Mouse (Mus musculus) midbrain, embryonic 16.5 days (tissue): ENCODE measurements at regions not wholly inside any gene's neighbourhood (a gene's known extent, or its start where the extent isn't known, plus 50 kb on each side); places are given as distances from the start of the nearest gene placed in this dataset.

Source experiments
- ATAC-seq: fragments of 200-750 bp; cut with Nextera tagmentation; 2 replicates; pipeline ENCODE4 v1.8.0; 2017; ENCODE audit warnings: moderate TSS enrichment
- H3K27ac ChIP-seq: fragments of 300-500 bp; sonication (generic); 2 replicates; pipeline ENCODE4 v1.5.1; 2014; ENCODE audit warnings: mild to moderate bottlenecking, low read length, mixed read lengths
- H3K27me3 ChIP-seq: fragments of 300-500 bp; sonication (generic); 2 replicates; pipeline ENCODE4 v1.6.1; 2014; ENCODE audit warnings: low read depth, low read length, mixed read lengths; ENCODE audit not compliant: control insufficient read depth, insufficient read depth
- H3K36me3 ChIP-seq: fragments of 300-500 bp; sonication (generic); 2 replicates; pipeline ENCODE4 v1.6.1; 2014; ENCODE audit warnings: mild to moderate bottlenecking, low read length, moderate library complexity, mixed read lengths; ENCODE audit not compliant: control insufficient read depth, insufficient read depth
- H3K4me1 ChIP-seq: fragments of 300-500 bp; sonication (generic); 2 replicates; pipeline ENCODE4 v1.6.1; 2014; ENCODE audit warnings: mild to moderate bottlenecking, low read length, mixed read lengths; ENCODE audit not compliant: control insufficient read depth, insufficient read depth
- H3K4me2 ChIP-seq: fragments of 300-500 bp; sonication (generic); 2 replicates; pipeline ENCODE4 v1.6.1; 2014; ENCODE audit warnings: mild to moderate bottlenecking, low read length, mixed read lengths
- H3K4me3 ChIP-seq: fragments of 300-500 bp; sonication (generic); 2 replicates; pipeline ENCODE4 v1.5.1; 2014; ENCODE audit warnings: low read depth, mild to moderate bottlenecking, low read length, moderate library complexity, mixed read lengths
- H3K9ac ChIP-seq: fragments of 300-500 bp; sonication (generic); 2 replicates; pipeline ENCODE4 v1.6.1; 2014; ENCODE audit warnings: low read depth, low read length, mixed read lengths
- H3K9me3 ChIP-seq: fragments of 300-500 bp; sonication (generic); replicated peaks from 2 replicates; pipeline ENCODE4 v1.6.1; 2014; ENCODE audit warnings: mild to moderate bottlenecking, low read length, mixed read lengths; ENCODE audit not compliant: control insufficient read depth, poor library complexity, severe bottlenecking
- WGBS: fragments of 180-500 bp; shearing (Covaris S2); extraction: QIAGEN DNeasy Blood & Tissue Kit; methylation state at CpG from one replicate; pipeline ENCODE4 v1.1.7; 2014; 5-methylcytosine and 5-hydroxymethylcytosine counted together

DNA sequence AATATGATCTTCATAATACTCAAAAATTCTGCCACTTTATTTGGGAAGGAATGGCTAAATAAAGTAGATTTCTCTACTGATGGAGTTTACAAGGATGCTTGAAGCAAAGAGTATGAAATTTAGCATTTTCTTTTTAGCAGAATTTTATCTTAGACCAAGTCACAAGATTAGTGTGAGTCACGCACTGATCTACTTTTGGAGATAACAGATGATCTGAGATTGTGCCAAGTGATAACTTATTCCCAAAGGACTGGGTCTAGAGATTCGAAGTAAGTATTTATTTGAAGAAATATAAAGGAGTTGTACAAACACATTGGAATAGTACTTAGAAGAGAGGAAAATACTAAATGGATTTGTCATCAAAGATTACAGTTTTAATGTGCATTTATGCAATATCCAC is 67.8 kb upstream of the Tom1l1 start:
- no peaks in the 10 kb centered on the region for H3K4me1 ChIP-seq
- WGBS: 93% methylated on average over 2 of the region's 2 CpGs
- no peak overlapping the region for H3K4me2 ChIP-seq
- no peak for ATAC-seq
- H3K9ac ChIP-seq: no peak overlapping the region
- H3K27ac ChIP-seq: no peak overlapping the region
- no peaks in the 10 kb centered on the region for H3K27me3 ChIP-seq
- no peak overlapping the region for H3K4me3 ChIP-seq
- H3K9me3 ChIP-seq: no peaks in the 10 kb centered on the region
- no peaks in the 10 kb centered on the region for H3K36me3 ChIP-seq

DNA sequence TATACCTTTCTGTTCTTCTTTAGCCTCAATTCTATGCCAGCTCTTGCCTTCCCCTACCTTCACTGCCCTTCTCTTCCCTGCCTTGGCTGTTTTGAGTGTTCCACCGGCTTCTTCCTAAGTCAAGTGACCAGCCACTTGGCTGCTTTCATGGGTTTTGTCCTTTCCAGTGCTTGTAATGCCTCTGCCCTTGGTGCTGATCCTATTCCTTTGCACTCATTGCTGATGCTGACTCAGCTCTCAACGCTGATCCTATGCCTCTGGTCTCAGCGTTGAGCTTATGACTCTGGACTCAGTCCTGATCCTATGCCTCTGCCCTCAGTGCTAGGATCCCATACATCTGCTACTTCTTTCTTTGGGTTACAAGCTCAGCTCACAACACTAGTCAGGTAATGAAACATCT is 60.3 kb upstream of the Tom1l1 start:
- Histone ChIP-seq H3K4me1 (no peaks in the 10 kb centered on the region), H3K4me3 (no peak overlapping the region), H3K9ac (no peak overlapping the region), H3K36me3 (no peaks in the 10 kb centered on the region), H3K4me2 (no peak overlapping the region), H3K9me3 (no peaks in the 10 kb centered on the region; the same call in 1 of the 2 replicates), H3K27ac (no peak overlapping the region), H3K27me3 (no peaks in the 10 kb centered on the region)
- no peak for ATAC-seq
- WGBS: 74% methylated on average over 3 of the region's 3 CpGs

DNA sequence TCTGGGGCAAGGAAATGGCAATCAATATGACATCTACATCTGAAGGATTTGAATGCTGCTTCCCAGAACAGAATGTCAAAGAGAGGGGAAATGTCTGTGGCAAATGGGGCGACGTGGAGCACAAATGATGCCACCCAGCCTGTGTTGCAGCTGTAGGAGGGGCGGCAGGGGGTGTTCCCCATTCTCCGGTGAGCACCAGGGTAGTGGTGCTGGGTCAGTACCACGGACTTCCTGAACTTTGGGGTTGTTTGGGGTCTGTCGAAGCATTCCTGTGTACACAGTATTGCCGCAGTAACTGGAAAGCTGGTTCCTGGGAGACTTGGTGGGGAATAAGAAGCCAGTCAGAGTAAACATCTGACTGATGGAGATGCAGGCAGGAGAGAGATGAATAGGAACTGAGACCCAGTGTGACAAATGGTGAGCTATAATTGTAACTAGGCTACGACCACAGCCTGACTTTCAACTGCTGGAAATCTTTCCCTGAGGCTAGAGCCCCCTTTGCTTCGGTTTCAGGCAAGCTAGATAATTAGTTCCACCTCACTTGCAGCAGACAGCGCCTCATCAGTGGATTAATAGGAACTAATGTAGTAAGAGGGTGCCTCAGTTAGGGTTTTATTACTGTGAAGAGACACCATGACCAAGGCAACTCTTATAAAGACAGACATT is 53.9 kb upstream of the Tom1l1 start:
- no peaks in the 10 kb centered on the region for H3K27me3 ChIP-seq
- no peak overlapping the region for H3K27ac ChIP-seq
- ATAC-seq: no peak
- H3K9me3 ChIP-seq: no peaks in the 10 kb centered on the region
- H3K4me3 ChIP-seq: no peak overlapping the region
- no peaks in the 10 kb centered on the region for H3K36me3 ChIP-seq
- WGBS: 61% methylated on average over 10 of the region's 10 CpGs
- H3K4me1 ChIP-seq: peaks cover 5% of the 10 kb centered on the region; the same call in 1 of the 2 replicates
- no peak overlapping the region for H3K4me2 ChIP-seq
- H3K9ac ChIP-seq: no peak overlapping the region

DNA sequence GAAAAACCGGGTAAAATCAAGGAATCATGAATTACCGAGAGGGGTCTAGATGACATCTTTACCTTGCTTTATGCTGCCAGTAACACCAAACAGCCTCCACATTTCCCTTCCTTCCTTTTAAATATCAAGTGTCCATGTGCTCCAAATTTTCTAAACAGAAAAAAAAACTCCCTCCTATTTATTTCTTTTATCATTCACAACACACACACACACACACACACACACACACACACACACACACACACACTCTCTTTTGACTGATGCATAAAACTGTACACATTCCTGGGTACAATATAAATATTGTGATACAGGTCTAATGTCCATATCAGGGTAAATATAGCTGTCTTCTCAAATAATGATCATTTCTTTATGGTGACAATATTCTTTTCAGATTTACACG is 51.3 kb upstream of the Tom1l1 start:
- Histone ChIP-seq H3K27me3 (no peaks in the 10 kb centered on the region), H3K4me2 (no peak overlapping the region), H3K4me1 (peaks cover 5% of the 10 kb centered on the region; the same call in 1 of the 2 replicates), H3K36me3 (no peaks in the 10 kb centered on the region), H3K9me3 (no peaks in the 10 kb centered on the region), H3K27ac (no peak overlapping the region), H3K9ac (no peak overlapping the region), H3K4me3 (no peak overlapping the region)
- 73% methylated on average over 3 of the region's 3 CpGs for WGBS
- ATAC-seq: no peak

DNA sequence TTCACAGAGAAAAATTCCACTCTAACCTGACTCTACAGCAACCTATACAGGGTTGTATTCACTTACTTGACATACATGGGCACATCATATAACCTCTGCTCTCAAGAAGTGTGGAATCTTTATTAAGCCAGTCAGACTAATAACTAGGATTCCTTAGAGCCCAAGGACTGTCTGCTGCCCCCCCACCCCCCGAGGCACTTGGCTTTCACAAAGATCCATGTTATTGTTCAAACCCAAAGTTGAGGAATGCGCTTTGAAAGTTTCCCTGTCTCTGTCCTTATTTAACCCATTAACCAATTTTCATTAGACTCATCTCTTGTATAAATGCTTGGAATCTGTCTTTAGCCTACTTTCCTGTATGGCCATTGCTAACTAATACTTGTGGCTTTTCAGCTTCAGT is 50.6 kb upstream of the Tom1l1 start:
- Histone ChIP-seq H3K36me3 (no peaks in the 10 kb centered on the region), H3K4me1 (peaks cover 5% of the 10 kb centered on the region; the same call in 1 of the 2 replicates), H3K27ac (no peak overlapping the region), H3K9ac (no peak overlapping the region), H3K9me3 (no peaks in the 10 kb centered on the region), H3K4me2 (no peak overlapping the region), H3K4me3 (no peak overlapping the region), H3K27me3 (no peaks in the 10 kb centered on the region)
- no peak for ATAC-seq
- WGBS: 60% methylated on average over 2 of the region's 2 CpGs
